Mouse (Mus musculus) embryonic facial prominence, embryonic 13.5 days (tissue): ENCODE data around the gene Treml1. TPM values are rescaled to one million over a fixed set of nuclear protein-coding genes. Genes with fewer than 3 reads are reported as not detected.

Experiments
- ATAC-seq: fragments of 200-750 bp; cut with Nextera tagmentation; 2 replicates; pipeline ENCODE4 v1.8.0; 2017; ENCODE audit warnings: low read depth; ENCODE audit not compliant: insufficient number of reproducible peaks, insufficient read depth, low FRiP score, low TSS enrichment
- H3K27ac ChIP-seq: fragments of 300-500 bp; sonication (generic); 2 replicates; pipeline ENCODE4 v1.5.1; 2015; ENCODE audit warnings: moderate library complexity, mild to moderate bottlenecking, inconsistent platforms
- H3K27me3 ChIP-seq: fragments of 300-500 bp; sonication (generic); 2 replicates; pipeline ENCODE4 v1.6.1; 2015; ENCODE audit warnings: mild to moderate bottlenecking, inconsistent platforms
- H3K36me3 ChIP-seq: fragments of 300-500 bp; sonication (generic); 2 replicates; pipeline ENCODE4 v1.6.1; 2015; ENCODE audit warnings: mild to moderate bottlenecking, inconsistent platforms
- H3K4me1 ChIP-seq: fragments of 300-500 bp; sonication (generic); 2 replicates; pipeline ENCODE4 v1.6.1; 2015; ENCODE audit warnings: inconsistent platforms
- H3K4me2 ChIP-seq: fragments of 300-500 bp; sonication (generic); 2 replicates; pipeline ENCODE4 v1.6.1; 2015; ENCODE audit warnings: moderate library complexity, mild to moderate bottlenecking, inconsistent platforms
- H3K4me3 ChIP-seq: fragments of 300-500 bp; sonication (generic); 2 replicates; pipeline ENCODE4 v1.5.1; 2015; ENCODE audit warnings: mild to moderate bottlenecking, inconsistent platforms
- H3K9ac ChIP-seq: fragments of 300-500 bp; sonication (generic); 2 replicates; pipeline ENCODE4 v1.6.1; 2015; ENCODE audit warnings: mild to moderate bottlenecking, inconsistent platforms
- H3K9me3 ChIP-seq: fragments of 300-500 bp; sonication (generic); 2 replicates; pipeline ENCODE4 v1.6.1; 2016; ENCODE audit warnings: inconsistent platforms
- WGBS: fragments of 180-500 bp; shearing (Covaris S2); methylation state at CpG from one replicate; pipeline ENCODE4 v1.1.7; 2015; ENCODE audit warnings: mixed read lengths; 5-methylcytosine and 5-hydroxymethylcytosine counted together
- polyA plus RNA-seq: library from polyadenylated mRNA; unstranded; fragments of >200 nt; fragmentation: Nextera tagmentation; extraction: Ambion mirVana; gene quantifications from 2 replicates; pipeline ENCODE4 v1.2.1, GENCODE M21; 2015

The Treml1 gene
- polyA plus RNA-seq, 1 experiment from 2014 or later: 1.1 TPM

- H3K9ac ChIP-seq: peak overlapping the region; percentile 88
- H3K27me3 ChIP-seq: no peaks in the 10 kb centered on the region
- WGBS: under 1% methylated on average over 13 of the region's 13 CpGs
- H3K4me1 ChIP-seq: peaks cover 27% of the 10 kb centered on the region
- peak overlapping the region; percentile 72 for H3K4me2 ChIP-seq
- H3K4me3 ChIP-seq: peak overlapping the region; percentile 87
- ATAC-seq: peak; percentile 10
- no peaks in the 10 kb centered on the region for H3K9me3 ChIP-seq
- peaks cover 23% of the 10 kb centered on the region for H3K36me3 ChIP-seq
- peak overlapping the region; percentile 100 for H3K27ac ChIP-seq
These were observed 50.6 kb downstream of the Treml1 start for GRCm38 (mm10) chr17:48410299-48410785.

GRCm38 (mm10) chr17:48411241-48411640 is 51.5 kb downstream of the Treml1 start:
- no peak for ATAC-seq
- H3K4me3 ChIP-seq: peak overlapping the region; percentile 87
- H3K4me1 ChIP-seq: peaks cover 27% of the 10 kb centered on the region
- no peaks in the 10 kb centered on the region for H3K27me3 ChIP-seq
- peak overlapping the region; percentile 100; the same call in 1 of the 2 replicates for H3K27ac ChIP-seq
- H3K4me2 ChIP-seq: peak overlapping the region; percentile 72
- peaks cover 31% of the 10 kb centered on the region for H3K36me3 ChIP-seq
- 47% methylated on average over 8 of the region's 8 CpGs for WGBS
- peak overlapping the region; percentile 88 for H3K9ac ChIP-seq
- H3K9me3 ChIP-seq: no peaks in the 10 kb centered on the region

- Histone ChIP-seq H3K36me3 (peaks cover 46% of the 10 kb centered on the region), H3K27ac (no peak overlapping the region), H3K9ac (no peak overlapping the region), H3K9me3 (no peaks in the 10 kb centered on the region), H3K4me2 (no peak overlapping the region), H3K27me3 (no peaks in the 10 kb centered on the region), H3K4me3 (no peak overlapping the region), H3K4me1 (peaks cover 12% of the 10 kb centered on the region; the same call in 1 of the 2 replicates)
- 81% methylated on average over 7 of the region's 7 CpGs for WGBS
- no peak for ATAC-seq
These were observed 56.3 kb downstream of the Treml1 start for GRCm38 (mm10) chr17:48416011-48416410.

Other genes with a start within 250 kb of the Treml1 start
- not detected in 2 replicates for gene 9830107B12Rik, start 213.6 kb upstream of the Treml1 start, polyA plus RNA-seq
- not detected in 2 replicates for gene A530064D06Rik, start 192.6 kb upstream of the Treml1 start, polyA plus RNA-seq
- 0.13 TPM in 1 of 2 replicates, not detected in the other for gene Trem1, start 127.1 kb upstream of the Treml1 start, polyA plus RNA-seq
- not detected in 2 replicates for gene Trem3, start 112.1 kb upstream of the Treml1 start, polyA plus RNA-seq
- 0.15 and 0.41 TPM in 2 replicates for gene Treml4, start 95.6 kb upstream of the Treml1 start, polyA plus RNA-seq
- 0.28 and 0.39 TPM in 2 replicates for gene Treml2, start 60.4 kb upstream of the Treml1 start, polyA plus RNA-seq
- gene B430306N03Rik, start 43.8 kb upstream of the Treml1 start, polyA plus RNA-seq: 0.12 TPM in 1 of 2 replicates, not detected in the other
- 2.9 and 3.7 TPM in 2 replicates for gene Trem2, start 13.5 kb upstream of the Treml1 start, polyA plus RNA-seq
- gene Nfya, start 50.0 kb downstream of the Treml1 start, polyA plus RNA-seq: 16.0 and 18.9 TPM in 2 replicates
- gene Oard1, start 50.1 kb downstream of the Treml1 start, polyA plus RNA-seq: 53.5 and 57.6 TPM in 2 replicates
- gene Apobec2, start 73.0 kb downstream of the Treml1 start, polyA plus RNA-seq: 2.9 TPM in 2 replicates
- gene Tspo2, start 91.6 kb downstream of the Treml1 start, polyA plus RNA-seq: 1.3 and 2.9 TPM in 2 replicates
- 0.08 and 0.30 TPM in 2 replicates for gene Unc5cl, start 95.0 kb downstream of the Treml1 start, polyA plus RNA-seq